Comparison of ENCODE assay signal across 8 mouse cellular contexts in genomic region chr10:31592741-31593524, GRCm38 (mm10). TPM values are rescaled to one million over a fixed set of nuclear protein-coding genes. Genes with fewer than 3 reads are reported as not detected.
DNase-seq lines count a peak whose midpoint lies in the region; ATAC-seq lines count a peak whose summit lies in the region.

No protein-coding gene starts in this region.

- H3K4me3 ChIP-seq in heart, embryonic 12.5 days = no peak overlapping the region
- no peak overlapping the region for H3K4me3 ChIP-seq in liver, embryonic 15.5 days (replicated peaks)
- no peak overlapping the region for H3K4me3 ChIP-seq in neural tube, embryonic 13.5 days

- H3K4me2 ChIP-seq in heart, embryonic 12.5 days = peak overlapping the region; percentile 15; the same call in 1 of the 2 replicates
- H3K4me2 ChIP-seq in liver, embryonic 15.5 days = no peak overlapping the region
- H3K4me2 ChIP-seq in neural tube, embryonic 13.5 days = peak overlapping the region; percentile 30

- H3K27ac ChIP-seq in heart, embryonic 12.5 days (ENCODE audit: poor library complexity, severe bottlenecking) = peak overlapping the region; percentile 58
- no peak overlapping the region for H3K27ac ChIP-seq in liver, embryonic 15.5 days (replicated peaks)
- H3K27ac ChIP-seq in neural tube, embryonic 13.5 days (replicated peaks) = peak overlapping the region; percentile 81

- no peaks in the 10 kb centered on the region for H3K9me3 ChIP-seq in heart, embryonic 12.5 days (replicated peaks)
- no peaks in the 10 kb centered on the region for H3K9me3 ChIP-seq in liver, embryonic 15.5 days (replicated peaks)
- no peaks in the 10 kb centered on the region for H3K9me3 ChIP-seq in neural tube, embryonic 13.5 days

- H3K9ac ChIP-seq in heart, embryonic 12.5 days = no peak overlapping the region
- H3K9ac ChIP-seq in liver, embryonic 15.5 days = no peak overlapping the region
- H3K9ac ChIP-seq in neural tube, embryonic 13.5 days = peak overlapping the region; percentile 51; the same call in 1 of the 2 replicates

- peak; percentile 77 for ATAC-seq in heart, embryonic 12.5 days (ENCODE audit: insufficient number of reproducible peaks, low FRiP score)
- ATAC-seq in liver, embryonic 15.5 days (ENCODE audit: insufficient read depth) = peak; percentile 12; the same call in 1 of the 2 replicates
- peak; percentile 90 for ATAC-seq in neural tube, embryonic 13.5 days (ENCODE audit: low read depth)
- no peak for ATAC-seq in activated CD4-positive, CD25-positive, alpha-beta regulatory T cell, adult 4 months

- WGBS in heart, embryonic 12.5 days = 36% methylated on average over 9 of the region's 9 CpGs
- WGBS in liver, embryonic 15.5 days (ENCODE audit: insufficient replicate concordance) = 35% methylated on average over 9 of the region's 9 CpGs
- WGBS in neural tube, embryonic 13.5 days = 41% methylated on average over 9 of the region's 9 CpGs

- intact Hi-C loops in gastrocnemius, postnatal 14 days (cut with DNase I; ENCODE audit: low total_unique reads) = no loop called here

- H3K27me3 ChIP-seq in heart, embryonic 12.5 days (replicated peaks) = no peaks in the 10 kb centered on the region
- H3K27me3 ChIP-seq in liver, embryonic 15.5 days = no peaks in the 10 kb centered on the region
- H3K27me3 ChIP-seq in neural tube, embryonic 13.5 days = no peaks in the 10 kb centered on the region

- no peaks in the 10 kb centered on the region for H3K36me3 ChIP-seq in heart, embryonic 12.5 days
- H3K36me3 ChIP-seq in liver, embryonic 15.5 days (replicated peaks) = no peaks in the 10 kb centered on the region
- H3K36me3 ChIP-seq in neural tube, embryonic 13.5 days = no peaks in the 10 kb centered on the region

- H3K4me1 ChIP-seq in heart, embryonic 12.5 days (replicated peaks) = peaks cover 25% of the 10 kb centered on the region
- peaks cover 6% of the 10 kb centered on the region for H3K4me1 ChIP-seq in liver, embryonic 15.5 days (replicated peaks)
- peaks cover 19% of the 10 kb centered on the region for H3K4me1 ChIP-seq in neural tube, embryonic 13.5 days (replicated peaks)

- DNase-seq in gastrocnemius, postnatal 14 days = peak; percentile 17
- no peak for DNase-seq in gastrocnemius, postnatal 10 days
- peak; percentile 72 for DNase-seq in adrenal gland, postnatal 10 days
- no peak for DNase-seq in spleen, postnatal 10 days (ENCODE audit: low spot score in 2 of 2)

RNA-seq across cellular contexts. Expression of gene Rnf217, which starts 16.1 kb away (rescaled TPM):
- 1 to 10 TPM; 6.0 to 6.7 TPM for total RNA-seq in gastrocnemius, postnatal 14 days (2021)
- total RNA-seq in gastrocnemius, postnatal 10 days (2021) = 10 to 100 TPM; 12.8 to 13.3 TPM
- 1 to 10 TPM; 7.7 to 9.1 TPM for total RNA-seq in adrenal gland, postnatal 10 days (2021)
- 1.6 and 1.8 TPM in 2 replicates for polyA plus RNA-seq in heart, embryonic 12.5 days (2016; fragmentation: Nextera tagmentation; extraction: Ambion mirVana)
- 0.14 and 0.21 TPM in 2 replicates for polyA plus RNA-seq in liver, embryonic 15.5 days (2015; fragmentation: Nextera tagmentation; extraction: Ambion mirVana)
- polyA plus RNA-seq in neural tube, embryonic 13.5 days (2015; fragmentation: Nextera tagmentation; extraction: Ambion mirVana) = 1.6 and 1.7 TPM in 2 replicates
- not detected for polyA plus RNA-seq in activated CD4-positive, CD25-positive, alpha-beta regulatory T cell, adult 4 months (2017; shearing (Covaris generic))

Comparison
In these comparisons a context has a peak if more than half of its experiments do, and no peak if none do; other contexts are left out.
1. DNase-seq: peak in gastrocnemius, postnatal 14 days (single experiment) and adrenal gland, postnatal 10 days (single experiment); none in gastrocnemius, postnatal 10 days (single experiment) and spleen, postnatal 10 days (0 of 2).